Mouse (Mus musculus) sigmoid colon, adult 10 weeks (tissue): ENCODE data around the gene Prop1. TPM values are rescaled to one million over a fixed set of nuclear protein-coding genes. Genes with fewer than 3 reads are reported as not detected.

Experiments
- polyA plus RNA-seq: library from polyadenylated mRNA; stranded (reverse); fragments of 350-450 nt; fragmentation: Illumina TruSeq; extraction: RNeasy Lipid Tissue Mini Kit (QIAGEN cat#74804); gene quantifications from one replicate; pipeline ENCODE4 v1.2.3, GENCODE M21; 2014; ENCODE audit warnings: low read depth, low replicate concordance

Gene Prop1
- not detected for polyA plus RNA-seq

DNA sequence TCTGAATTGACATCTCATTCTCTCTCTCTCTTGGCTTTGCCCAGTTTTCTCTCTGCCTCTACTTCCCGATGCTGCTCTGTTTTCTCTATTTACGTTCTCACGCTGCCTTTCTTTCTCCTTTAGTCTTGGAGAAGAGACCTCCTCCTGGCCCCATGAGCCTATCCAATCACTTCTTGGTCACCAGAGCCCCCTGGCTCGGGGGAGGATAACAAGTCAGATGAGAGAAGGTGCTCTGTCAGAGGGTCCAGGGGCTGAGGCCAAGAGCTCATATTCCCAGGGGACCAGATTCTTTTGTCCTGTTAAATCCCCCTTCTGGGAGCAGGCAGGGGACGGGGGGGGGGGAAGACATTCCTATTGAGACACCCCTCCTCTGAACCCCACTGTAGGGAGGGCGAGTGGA is at the start of gene Prop1:
Prop1 (minus strand) TSS at position 101 of the 400 bp plus-strand sequence.

DNA sequence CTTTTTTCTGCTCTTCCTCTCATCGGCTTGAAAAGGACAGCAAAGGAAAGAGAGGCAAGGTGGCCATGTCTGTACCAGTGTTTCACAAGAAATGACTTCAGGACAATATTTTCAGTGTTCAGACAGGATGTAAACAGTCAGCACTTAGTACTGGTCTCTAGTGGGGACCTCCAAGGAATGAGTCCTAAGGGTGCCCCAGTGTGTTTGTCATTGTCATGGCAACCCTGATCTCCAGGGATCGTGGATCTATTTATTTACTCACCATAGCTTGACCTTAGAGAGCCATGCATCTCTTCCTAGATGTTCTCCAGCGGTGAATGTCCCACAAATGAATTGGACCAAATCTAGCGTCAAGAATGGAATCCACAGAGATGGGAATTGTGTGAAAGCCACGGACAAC is 49.7 kb upstream of the Prop1 start, which contains the start of gene Olfr51:
Olfr51 (plus strand) TSS at position 301 of the 400 bp plus-strand sequence.

DNA sequence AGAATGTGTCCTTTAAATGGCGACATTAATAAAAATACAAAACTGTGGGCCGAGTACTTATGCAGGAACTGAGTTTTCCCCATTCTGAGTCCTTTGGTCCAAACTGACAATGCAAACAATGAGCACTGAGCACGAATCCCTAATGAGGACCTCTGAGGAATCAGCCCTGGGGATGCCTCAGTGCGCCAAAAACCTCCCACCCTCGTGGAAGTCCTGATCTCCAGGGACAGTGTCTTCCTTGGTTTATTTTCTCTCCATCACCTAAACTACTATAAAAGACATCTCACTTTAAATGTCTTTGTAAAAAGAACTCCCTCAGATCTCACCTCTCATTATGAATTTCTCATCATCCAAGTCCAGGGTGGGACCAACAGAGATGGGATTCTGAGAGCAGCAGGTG is 28.1 kb upstream of the Prop1 start, which contains the start of gene Olfr1377:
Olfr1377 (plus strand) TSS at position 301 of the 400 bp plus-strand sequence.

DNA sequence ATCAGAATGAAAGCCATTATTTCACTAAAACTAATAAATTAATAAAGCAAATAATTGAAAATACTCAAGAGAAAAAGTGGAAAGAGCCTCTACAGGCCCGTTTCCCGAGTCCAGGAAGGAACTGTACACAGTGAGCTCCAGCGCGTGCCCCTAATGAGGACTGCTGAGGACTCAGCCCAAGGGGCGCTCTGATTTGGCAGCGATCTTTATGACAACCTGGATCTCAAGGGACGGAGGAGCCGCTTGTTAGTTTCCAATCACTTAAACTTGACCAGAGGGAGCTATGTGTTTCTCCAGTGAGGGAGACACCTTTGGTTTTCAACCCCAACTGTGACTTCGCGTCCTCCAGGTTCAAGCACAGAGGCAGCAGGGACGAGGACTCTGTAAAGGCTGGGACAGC is 12.7 kb upstream of the Prop1 start, which contains the start of gene Olfr1378:
Olfr1378 (plus strand) TSS at position 301 of the 400 bp plus-strand sequence.

DNA sequence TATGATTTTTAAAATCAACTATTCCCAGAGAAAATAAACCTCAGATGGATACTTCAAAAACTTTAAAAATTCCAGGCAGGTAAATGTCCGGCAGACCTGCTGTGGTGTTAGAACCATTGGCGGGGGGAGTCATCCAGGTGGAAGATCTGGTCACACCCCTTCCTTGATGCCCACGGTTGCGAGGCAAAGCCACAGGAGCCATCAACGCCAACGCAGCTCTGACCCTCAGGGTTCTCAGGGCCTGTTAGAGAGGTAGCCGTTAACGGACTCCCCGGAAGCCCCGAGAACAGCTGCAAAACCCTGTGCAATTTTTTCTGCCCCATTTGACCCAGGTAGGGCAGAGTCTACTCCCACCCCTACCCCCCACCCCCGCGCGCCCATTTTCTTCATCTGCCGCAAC is 10.1 kb downstream of the Prop1 start, which contains the start of gene 4933414I15Rik:
4933414I15Rik (minus strand) TSS at position 260 of the 400 bp plus-strand sequence.

DNA sequence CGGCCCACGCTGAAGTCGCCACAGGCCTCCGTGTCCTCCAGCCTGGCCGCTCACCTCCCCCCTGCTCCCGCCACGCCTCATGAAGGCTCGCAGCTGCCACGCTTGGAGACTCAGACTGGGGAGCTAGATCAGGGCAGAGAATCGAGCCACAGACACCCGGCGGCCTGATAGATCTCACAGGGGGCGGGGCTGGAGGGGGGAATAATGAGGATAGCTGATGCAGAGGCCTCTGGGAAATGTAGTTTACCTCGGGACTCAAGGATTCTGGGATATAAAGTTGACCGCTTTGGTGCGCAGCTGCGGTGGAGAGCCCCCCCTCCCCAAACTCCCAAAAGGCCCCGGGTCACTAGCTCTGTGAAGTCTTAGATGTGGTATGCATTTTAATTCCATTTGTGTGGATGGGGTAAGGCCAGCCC is 22.1 kb downstream of the Prop1 start, which contains the start of gene Zfp354b:
Zfp354b (minus strand) TSS at position 183 of the 416 bp plus-strand sequence.

DNA sequence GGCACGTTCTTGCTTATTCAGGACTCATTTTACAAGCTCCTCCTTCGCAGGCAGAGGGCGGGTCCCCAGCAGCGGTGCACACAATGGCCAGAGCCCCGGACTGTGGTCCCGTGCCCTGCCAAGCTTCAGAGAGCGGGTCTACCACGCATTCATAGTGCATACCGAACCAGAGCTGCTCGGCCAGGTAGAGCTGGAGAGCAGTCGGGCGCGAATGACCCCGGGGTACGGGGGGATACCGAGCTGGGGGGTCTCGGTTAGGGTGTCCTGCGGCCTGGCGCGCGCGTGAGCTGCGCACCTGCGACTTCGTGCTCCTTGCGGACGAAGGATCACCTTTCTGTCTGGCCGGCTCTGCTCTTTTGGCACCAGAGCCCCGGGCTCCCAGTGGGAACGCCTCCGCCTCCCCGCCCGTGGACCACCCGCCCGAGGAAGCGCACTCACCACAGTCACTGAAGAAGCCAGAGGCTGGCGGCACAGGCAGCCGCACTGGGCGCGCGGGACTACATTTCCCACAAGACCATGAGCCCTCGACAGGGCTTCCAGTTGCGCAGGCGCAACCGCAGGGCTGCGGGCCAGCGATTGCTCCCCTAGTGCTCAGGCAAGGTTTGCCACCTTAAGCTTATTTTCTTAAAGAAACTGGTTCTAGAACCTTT is 37.8 kb downstream of the Prop1 start, which contains the start of gene Zfp2:
Zfp2 (minus strand) TSS at position 495 of the 650 bp plus-strand sequence.

Other genes starting within 250 kb of the Prop1 start
- gene Zfp354c, start 126.0 kb downstream of the Prop1 start, polyA plus RNA-seq: 6.9 TPM
- gene Zfp879, start 112.2 kb downstream of the Prop1 start, polyA plus RNA-seq: 1.5 TPM
- gene Grm6, start 103.1 kb downstream of the Prop1 start, polyA plus RNA-seq: not detected
- 1.5 TPM for gene Zfp454, start 66.1 kb downstream of the Prop1 start, polyA plus RNA-seq
- 11.9 TPM for gene Zfp2, start 37.6 kb downstream of the Prop1 start, polyA plus RNA-seq
- 1.9 TPM for gene Zfp354b, start 22.1 kb downstream of the Prop1 start, polyA plus RNA-seq
- not detected for gene 4933414I15Rik, start 10.0 kb downstream of the Prop1 start, polyA plus RNA-seq
- gene Olfr1378, start 12.8 kb upstream of the Prop1 start, polyA plus RNA-seq: not detected
- gene Olfr1377, start 28.2 kb upstream of the Prop1 start, polyA plus RNA-seq: not detected
- not detected for gene Olfr51, start 49.8 kb upstream of the Prop1 start, polyA plus RNA-seq
- not detected for gene Olfr54, start 60.5 kb upstream of the Prop1 start, polyA plus RNA-seq
- gene Olfr1375, start 94.3 kb upstream of the Prop1 start, polyA plus RNA-seq: not detected
- 9.4 TPM for gene Zfp354a, start 105.5 kb upstream of the Prop1 start, polyA plus RNA-seq